ENCODE assay signal across 8 mouse cellular contexts in genomic region chr12:80643693-80644505, GRCm38 (mm10). TPM values are rescaled to one million over a fixed set of nuclear protein-coding genes. Genes with fewer than 3 reads are reported as not detected.
DNase-seq lines count a peak whose midpoint lies in the region; ATAC-seq and TF ChIP-seq lines count a peak whose summit lies in the region.

Slc39a9 (plus strand) TSS chr12:80643883.
Erh (minus strand) TSS chr12:80644341.

- no peaks in the 10 kb centered on the region for H3K27me3 ChIP-seq in ES-Bruce4 (ENCODE audit: control insufficient read depth, insufficient read depth, low read length, poor library complexity, severe bottlenecking)
- no peaks in the 10 kb centered on the region for H3K27me3 ChIP-seq in forebrain, embryonic 13.5 days
- H3K27me3 ChIP-seq in liver, postnatal 0 days (ENCODE audit: insufficient read depth, low read length), result no peaks in the 10 kb centered on the region
- H3K27me3 ChIP-seq in neural tube, embryonic 14.5 days (ENCODE audit: control insufficient read depth, insufficient read depth, low read length), result no peaks in the 10 kb centered on the region

- peak; percentile 98 for ATAC-seq in cerebellum, adult (ENCODE audit: insufficient number of reproducible peaks, low FRiP score, low TSS enrichment)
- peak; percentile 97 for ATAC-seq in forebrain, embryonic 13.5 days
- ATAC-seq in liver, postnatal 0 days, result peak; percentile 96
- peak; percentile 98 for ATAC-seq in neural tube, embryonic 14.5 days (ENCODE audit: low read depth)

- peak within 1 kb of the TSS; percentile 97 for H3K4me2 ChIP-seq in forebrain, embryonic 13.5 days
- peak within 1 kb of the TSS; percentile 97 for H3K4me2 ChIP-seq in liver, postnatal 0 days (ENCODE audit: low read depth, low read length)
- peak within 1 kb of the TSS; percentile 91 for H3K4me2 ChIP-seq in neural tube, embryonic 14.5 days (ENCODE audit: low read depth, low read length)

- peak within 1 kb of the TSS; percentile 45 for H3K27ac ChIP-seq in ES-Bruce4 (ENCODE audit: insufficient read depth, low read length)
- peak within 1 kb of the TSS; percentile 87 for H3K27ac ChIP-seq in forebrain, embryonic 13.5 days
- H3K27ac ChIP-seq in liver, postnatal 0 days (ENCODE audit: low read depth), result peak within 1 kb of the TSS; percentile 86
- H3K27ac ChIP-seq in neural tube, embryonic 14.5 days (ENCODE audit: low read depth, low read length), result peak within 1 kb of the TSS; percentile 71

- TF ChIP-seq POLR2A in ES-Bruce4 (IDR thresholded peaks at IDR 0.05; ENCODE audit: insufficient read depth, low read length), result peak; percentile 48

- WGBS in forebrain, embryonic 13.5 days, result under 1% methylated on average over 50 of the region's 50 CpGs
- under 1% methylated on average over 50 of the region's 50 CpGs for WGBS in large intestine, adult 2 months
- WGBS in liver, postnatal 0 days (ENCODE audit: insufficient replicate concordance), result under 1% methylated on average over 50 of the region's 50 CpGs
- 0% methylated on average over 50 of the region's 50 CpGs for WGBS in neural tube, embryonic 14.5 days

- peak within 1 kb of the TSS; percentile 77 for H3K4me3 ChIP-seq in ES-Bruce4 (ENCODE audit: low read depth, low read length)
- H3K4me3 ChIP-seq in forebrain, embryonic 13.5 days, result peak within 1 kb of the TSS; percentile 90
- peak within 1 kb of the TSS; percentile 84 for H3K4me3 ChIP-seq in liver, postnatal 0 days (ENCODE audit: low read depth, low read length)
- peak within 1 kb of the TSS; percentile 57 for H3K4me3 ChIP-seq in neural tube, embryonic 14.5 days (ENCODE audit: low read depth, low read length)

- H3K36me3 ChIP-seq in ES-Bruce4 (ENCODE audit: control insufficient read depth, insufficient read depth, low read length, poor library complexity, severe bottlenecking), result peaks cover 21% of the 10 kb centered on the region
- H3K36me3 ChIP-seq in forebrain, embryonic 13.5 days (ENCODE audit: poor library complexity, severe bottlenecking), result peaks cover 34% of the 10 kb centered on the region
- H3K36me3 ChIP-seq in liver, postnatal 0 days (replicated peaks; ENCODE audit: insufficient read depth, low read length), result peaks cover 30% of the 10 kb centered on the region
- peaks cover 15% of the 10 kb centered on the region for H3K36me3 ChIP-seq in neural tube, embryonic 14.5 days (ENCODE audit: control insufficient read depth, insufficient read depth, low read length)

- 0 out of 2 replicates have a peak, but pooled peaks have one; percentile 26 for TF ChIP-seq EP300 in ES-Bruce4 (IDR thresholded peaks at IDR 0.05; ENCODE audit: insufficient read depth, low read depth, low read length)
- peak; percentile 85; the same call in 1 of the 2 replicates for TF ChIP-seq EP300 in liver, postnatal 0 days (IDR thresholded peaks at IDR 0.05; ENCODE audit: low read depth)

- peak; percentile 96 to 97 for DNase-seq in heart, postnatal 10 days
- DNase-seq in large intestine, adult 2 months (ENCODE audit: low read depth, low spot score), result peak; percentile 86
- peak; percentile 95 for DNase-seq in liver, postnatal 0 days
- peak; percentile 92 for DNase-seq in testis, postnatal 10 days (ENCODE audit: low spot score)

- H3K4me1 ChIP-seq in ES-Bruce4 (ENCODE audit: control insufficient read depth, insufficient read depth, low read length), result no peaks in the 10 kb centered on the region
- peaks cover 52% of the 10 kb centered on the region for H3K4me1 ChIP-seq in forebrain, embryonic 13.5 days
- H3K4me1 ChIP-seq in liver, postnatal 0 days (ENCODE audit: insufficient read depth), result peaks cover 27% of the 10 kb centered on the region
- H3K4me1 ChIP-seq in neural tube, embryonic 14.5 days (ENCODE audit: control insufficient read depth, insufficient read depth, low read length), result peaks cover 26% of the 10 kb centered on the region

- intact Hi-C loops in heart, postnatal 10 days (cut with DNase I), result no loop called here

- peak within 1 kb of the TSS; percentile 84 for H3K9ac ChIP-seq in ES-Bruce4 (ENCODE audit: low read depth, poor library complexity, severe bottlenecking)
- H3K9ac ChIP-seq in forebrain, embryonic 13.5 days, result peak within 1 kb of the TSS; percentile 90
- H3K9ac ChIP-seq in liver, postnatal 0 days (replicated peaks), result peak within 1 kb of the TSS; percentile 93
- H3K9ac ChIP-seq in neural tube, embryonic 14.5 days (replicated peaks; ENCODE audit: low read depth, low read length), result peak within 1 kb of the TSS; percentile 74

- H3K9me3 ChIP-seq in ES-Bruce4 (replicated peaks; ENCODE audit: control insufficient read depth, insufficient read depth, low read length, poor library complexity, severe bottlenecking), result no peaks in the 10 kb centered on the region
- H3K9me3 ChIP-seq in forebrain, embryonic 13.5 days (replicated peaks), result no peaks in the 10 kb centered on the region
- H3K9me3 ChIP-seq in liver, postnatal 0 days (ENCODE audit: low read length), result no peaks in the 10 kb centered on the region
- H3K9me3 ChIP-seq in neural tube, embryonic 14.5 days (ENCODE audit: control insufficient read depth, low read length), result no peaks in the 10 kb centered on the region

- no peak for TF ChIP-seq CTCF in ES-Bruce4 (IDR thresholded peaks at IDR 0.05; ENCODE audit: low read depth, low read length)
- no peak for TF ChIP-seq CTCF in liver, postnatal 0 days (IDR thresholded peaks at IDR 0.05; ENCODE audit: low read depth)

RNA-seq across cellular contexts. Expression of gene Slc39a9, which starts in this region (rescaled TPM):
- polyA plus RNA-seq in ES-Bruce4 (2011; ENCODE audit: insufficient read depth, insufficient read length, low read depth, missing spikeins), result 16.4 and 18.5 TPM in 2 replicates
- 20.2 and 23.8 TPM in 2 replicates for polyA plus RNA-seq in forebrain, embryonic 13.5 days (2015; fragmentation: Nextera tagmentation; extraction: Ambion mirVana)
- total RNA-seq in heart, postnatal 10 days (2021), result 10 to 100 TPM; 25.8 to 27.1 TPM
- polyA plus RNA-seq in large intestine, adult 2 months (2012; rRNA removed), result 45.1 and 87.2 TPM in 2 replicates
- 8.0 and 10.7 TPM in 2 replicates for polyA plus RNA-seq in liver, postnatal 0 days (2015; fragmentation: Nextera tagmentation; extraction: Ambion mirVana)
- polyA plus RNA-seq in neural tube, embryonic 14.5 days (2014; fragmentation: Nextera tagmentation; extraction: Ambion mirVana), result 27.7 and 31.5 TPM in 2 replicates

RNA-seq across cellular contexts. Expression of gene Erh, which starts in this region (rescaled TPM):
- polyA plus RNA-seq in ES-Bruce4 (2011; ENCODE audit: insufficient read depth, insufficient read length, low read depth, missing spikeins), result 84.0 and 84.7 TPM in 2 replicates
- polyA plus RNA-seq in forebrain, embryonic 13.5 days (2015; fragmentation: Nextera tagmentation; extraction: Ambion mirVana), result 434 and 477 TPM in 2 replicates
- total RNA-seq in heart, postnatal 10 days (2021), result 10 to 100 TPM; 43.6 to 60.4 TPM
- 41.8 and 42.0 TPM in 2 replicates for polyA plus RNA-seq in large intestine, adult 2 months (2012; rRNA removed)
- polyA plus RNA-seq in liver, postnatal 0 days (2015; fragmentation: Nextera tagmentation; extraction: Ambion mirVana), result 81.6 and 92.2 TPM in 2 replicates
- 193 and 264 TPM in 2 replicates for polyA plus RNA-seq in neural tube, embryonic 14.5 days (2014; fragmentation: Nextera tagmentation; extraction: Ambion mirVana)

Comparison
In these comparisons a context has a peak if more than half of its experiments do, and no peak if none do; other contexts are left out.
1. Peak in every context shown above with its lines: DNase-seq, ATAC-seq, H3K4me3 ChIP-seq and H3K27ac ChIP-seq.